Mouse (Mus musculus) layer of hippocampus, adult 9-10 months (tissue): ENCODE data around the gene Rpa2.
"Not testable (repeated sequence)": the region's sequence is repeated elsewhere in the genome, so short reads cannot be mapped to it uniquely, and the experiment has no call there.

Source experiments
- DNase-seq: peaks from one replicate; pipeline ENCODE4 v3.0.0; 2022; ENCODE audit warnings: low spot score

The Rpa2 gene

GRCm38 (mm10) chr4:132767914-132768876, at the start of gene Rpa2:
Gene Rpa2, plus strand, starts transcription at chr4:132768332.
- peak; percentile 99 for DNase-seq

- no peak for DNase-seq
Observed at GRCm38 (mm10) chr4:132728233-132728632, 39.9 kb upstream of the Rpa2 start.

GRCm38 (mm10) chr4:132731616-132732015, 36.5 kb upstream of the Rpa2 start:
- no peak for DNase-seq

- DNase-seq, result no peak
Observed at GRCm38 (mm10) chr4:132732148-132732684, 35.9 kb upstream of the Rpa2 start, which contains the start of gene Xkr8. Gene Xkr8, minus strand, starts transcription at chr4:132732546.

- no peak for DNase-seq
Observed at GRCm38 (mm10) chr4:132733071-132733770, 34.9 kb upstream of the Rpa2 start.

GRCm38 (mm10) chr4:132734766-132735165, 33.4 kb upstream of the Rpa2 start:
- DNase-seq, result no peak

- DNase-seq, result no peak
Observed at GRCm38 (mm10) chr4:132735389-132735788, 32.7 kb upstream of the Rpa2 start.

GRCm38 (mm10) chr4:132735894-132736293, 32.2 kb upstream of the Rpa2 start:
- DNase-seq, result no peak

GRCm38 (mm10) chr4:132737154-132737553, 31.0 kb upstream of the Rpa2 start:
- not testable (repeated sequence) for DNase-seq

- no peak for DNase-seq
Observed at GRCm38 (mm10) chr4:132741491-132741890, 26.6 kb upstream of the Rpa2 start.

- DNase-seq, result peak; percentile 58
Observed at GRCm38 (mm10) chr4:132743992-132744911, 23.9 kb upstream of the Rpa2 start.

GRCm38 (mm10) chr4:132746911-132747517, 21.1 kb upstream of the Rpa2 start:
- DNase-seq, result no peak

GRCm38 (mm10) chr4:132747664-132748259, 20.4 kb upstream of the Rpa2 start:
- no peak for DNase-seq

- no peak for DNase-seq
Observed at GRCm38 (mm10) chr4:132748778-132749177, 19.4 kb upstream of the Rpa2 start.

- DNase-seq, result no peak
Observed at GRCm38 (mm10) chr4:132749258-132749982, 18.7 kb upstream of the Rpa2 start.

- no peak for DNase-seq
Observed at GRCm38 (mm10) chr4:132752992-132753391, 15.1 kb upstream of the Rpa2 start.

GRCm38 (mm10) chr4:132756974-132757373, 11.2 kb upstream of the Rpa2 start, which contains the start of gene Smpdl3b:
Gene Smpdl3b, minus strand, starts transcription at chr4:132757252.
- DNase-seq, result no peak

- no peak for DNase-seq
Observed at GRCm38 (mm10) chr4:132757633-132758351, 10.3 kb upstream of the Rpa2 start.

GRCm38 (mm10) chr4:132760296-132760695, 7.8 kb upstream of the Rpa2 start:
- DNase-seq, result no peak
